Mouse (Mus musculus): ENCODE results near the gene Hrk. TPM values are rescaled to one million over a fixed set of nuclear protein-coding genes. Genes with fewer than 3 reads are reported as not detected.

Hrk gene
- polyA plus RNA-seq, 1 experiment from 2014 or later: not detected

GRCm38 (mm10) chr5:118128651-118129050 lies 35.8 kb upstream of the Hrk start:
- no peak for ATAC-seq (ENCODE audit: insufficient read depth)

DNA sequence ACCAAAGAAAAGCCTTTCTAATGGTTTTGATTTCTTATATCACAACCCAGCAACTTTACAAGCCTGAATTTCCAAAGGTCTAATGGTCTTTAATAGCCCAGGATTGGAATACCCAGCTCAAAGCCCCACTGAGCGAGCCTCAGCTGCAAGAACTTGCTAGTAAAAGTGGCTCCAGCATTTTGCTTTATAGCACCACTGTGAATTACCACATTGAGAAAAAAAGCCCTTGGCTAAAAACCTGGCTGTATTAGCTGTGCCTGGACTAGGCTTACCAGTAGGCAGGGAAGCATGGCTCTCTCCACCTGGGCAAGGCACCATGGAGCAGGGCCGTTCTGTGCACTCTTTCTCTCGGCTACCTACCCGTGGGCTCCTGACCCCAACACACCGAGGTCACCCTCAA lies 28.1 kb upstream of the Hrk start:
- Histone ChIP-seq H3K4me3 (ENCODE audit: low read depth, low read length) (no peak overlapping the region), H3K4me2 (no peak overlapping the region), H3K4me1 (ENCODE audit: insufficient read depth) (no peaks in the 10 kb centered on the region), H3K36me3 (ENCODE audit: insufficient read depth) (peaks cover 57% of the 10 kb centered on the region), H3K9ac (no peak overlapping the region), H3K27me3 (ENCODE audit: insufficient read depth, low read length) (no peaks in the 10 kb centered on the region), H3K27ac (ENCODE audit: low read depth) (no peak overlapping the region), H3K9me3 (ENCODE audit: low read depth, low read length) (no peaks in the 10 kb centered on the region)
- no peak for DNase-seq
- WGBS: 81% methylated on average over 5 of the region's 5 CpGs
- no peak for ATAC-seq (ENCODE audit: insufficient read depth)
- TF ChIP-seq CTCF (IDR thresholded peaks at IDR 0.05; ENCODE audit: low read depth): no peak

More at GRCm38 (mm10) chr5:118128651-118129050, 35.8 kb upstream of the Hrk start:
- TF ChIP-seq CTCF (IDR thresholded peaks at IDR 0.05; ENCODE audit: low read depth): no peak
- DNase-seq: no peak
- Histone ChIP-seq H3K4me1 (ENCODE audit: insufficient read depth) (no peaks in the 10 kb centered on the region), H3K9me3 (ENCODE audit: low read depth, low read length) (no peaks in the 10 kb centered on the region), H3K4me3 (ENCODE audit: low read depth, low read length) (no peak overlapping the region), H3K27ac (ENCODE audit: low read depth) (no peak overlapping the region), H3K27me3 (ENCODE audit: insufficient read depth, low read length) (no peaks in the 10 kb centered on the region), H3K9ac (no peak overlapping the region), H3K4me2 (no peak overlapping the region), H3K36me3 (ENCODE audit: insufficient read depth) (peaks cover 48% of the 10 kb centered on the region)
- WGBS: 70% methylated on average over 9 of the region's 9 CpGs

DNA sequence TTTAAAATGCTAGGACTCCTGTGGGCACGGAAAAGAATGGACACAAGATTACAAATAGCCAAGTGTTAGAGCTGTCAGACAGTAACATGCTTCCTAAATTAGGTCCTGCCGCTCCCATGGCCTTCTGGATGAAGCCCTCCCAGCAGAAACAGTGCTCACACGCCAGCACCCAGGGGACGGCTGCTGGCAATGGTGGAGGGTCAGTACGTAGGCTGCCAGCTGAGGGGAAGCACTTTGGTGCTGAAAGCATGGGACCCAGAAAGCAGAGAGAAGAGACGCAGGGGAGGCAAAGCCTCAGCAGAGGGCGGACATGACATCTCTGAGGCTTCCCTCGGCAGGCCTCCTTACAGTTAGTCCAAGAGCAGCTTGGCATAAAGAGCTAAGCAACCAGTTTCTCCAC lies 24.8 kb upstream of the Hrk start:
- no peak overlapping the region for H3K4me2 ChIP-seq
- H3K36me3 ChIP-seq (ENCODE audit: insufficient read depth): peaks cover 63% of the 10 kb centered on the region
- H3K27me3 ChIP-seq (ENCODE audit: insufficient read depth, low read length): no peaks in the 10 kb centered on the region
- H3K9ac ChIP-seq: no peak overlapping the region
- no peak overlapping the region for H3K4me3 ChIP-seq (ENCODE audit: low read depth, low read length)
- no peak for DNase-seq
- ATAC-seq (ENCODE audit: insufficient read depth): no peak
- H3K4me1 ChIP-seq (ENCODE audit: insufficient read depth): no peaks in the 10 kb centered on the region
- no peaks in the 10 kb centered on the region for H3K9me3 ChIP-seq (ENCODE audit: low read depth, low read length)
- 85% methylated on average over 8 of the region's 8 CpGs for WGBS
- no peak for TF ChIP-seq CTCF (IDR thresholded peaks at IDR 0.05; ENCODE audit: low read depth)
- no peak overlapping the region for H3K27ac ChIP-seq (ENCODE audit: low read depth)

- ATAC-seq (ENCODE audit: insufficient read depth) (no peak), DNase-seq (no peak)
- H3K27ac ChIP-seq (ENCODE audit: low read depth): no peak overlapping the region
- no peaks in the 10 kb centered on the region for H3K27me3 ChIP-seq (ENCODE audit: insufficient read depth, low read length)
- TF ChIP-seq CTCF (IDR thresholded peaks at IDR 0.05; ENCODE audit: low read depth): no peak
- no peaks in the 10 kb centered on the region for H3K4me1 ChIP-seq (ENCODE audit: insufficient read depth)
- no peak overlapping the region for H3K4me3 ChIP-seq (ENCODE audit: low read depth, low read length)
- H3K4me2 ChIP-seq: no peak overlapping the region
- no peak overlapping the region for H3K9ac ChIP-seq
- H3K9me3 ChIP-seq (ENCODE audit: low read depth, low read length): no peaks in the 10 kb centered on the region
- 85% methylated on average over 8 of the region's 8 CpGs for WGBS
- peaks cover 47% of the 10 kb centered on the region for H3K36me3 ChIP-seq (ENCODE audit: insufficient read depth)
Observed at GRCm38 (mm10) chr5:118142471-118142870, 22.0 kb upstream of the Hrk start.

- no peaks in the 10 kb centered on the region for H3K9me3 ChIP-seq (ENCODE audit: low read depth, low read length)
- 77% methylated on average over 12 of the region's 12 CpGs for WGBS
- no peak overlapping the region for H3K9ac ChIP-seq
- no peak overlapping the region for H3K27ac ChIP-seq (ENCODE audit: low read depth)
- no peaks in the 10 kb centered on the region for H3K4me1 ChIP-seq (ENCODE audit: insufficient read depth)
- ATAC-seq (ENCODE audit: insufficient read depth): no peak
- H3K4me2 ChIP-seq: no peak overlapping the region
- TF ChIP-seq CTCF (IDR thresholded peaks at IDR 0.05; ENCODE audit: low read depth): no peak
- H3K4me3 ChIP-seq (ENCODE audit: low read depth, low read length): no peak overlapping the region
- H3K27me3 ChIP-seq (ENCODE audit: insufficient read depth, low read length): no peaks in the 10 kb centered on the region
- H3K36me3 ChIP-seq (ENCODE audit: insufficient read depth): peaks cover 40% of the 10 kb centered on the region
- no peak for DNase-seq
Observed at GRCm38 (mm10) chr5:118143211-118144026, 21.0 kb upstream of the Hrk start.

GRCm38 (mm10) chr5:118144327-118144726 lies 20.1 kb upstream of the Hrk start:
- DNase-seq: no peak
- no peak for TF ChIP-seq CTCF (IDR thresholded peaks at IDR 0.05; ENCODE audit: low read depth)
- Histone ChIP-seq H3K27ac (ENCODE audit: low read depth) (no peak overlapping the region), H3K4me2 (no peak overlapping the region), H3K9me3 (ENCODE audit: low read depth, low read length) (no peaks in the 10 kb centered on the region), H3K36me3 (ENCODE audit: insufficient read depth) (peaks cover 33% of the 10 kb centered on the region), H3K9ac (no peak overlapping the region), H3K4me3 (ENCODE audit: low read depth, low read length) (no peak overlapping the region), H3K27me3 (ENCODE audit: insufficient read depth, low read length) (no peaks in the 10 kb centered on the region), H3K4me1 (ENCODE audit: insufficient read depth) (no peaks in the 10 kb centered on the region)
- no peak for ATAC-seq (ENCODE audit: insufficient read depth)
- WGBS: 87% methylated on average over 4 of the region's 4 CpGs

DNA sequence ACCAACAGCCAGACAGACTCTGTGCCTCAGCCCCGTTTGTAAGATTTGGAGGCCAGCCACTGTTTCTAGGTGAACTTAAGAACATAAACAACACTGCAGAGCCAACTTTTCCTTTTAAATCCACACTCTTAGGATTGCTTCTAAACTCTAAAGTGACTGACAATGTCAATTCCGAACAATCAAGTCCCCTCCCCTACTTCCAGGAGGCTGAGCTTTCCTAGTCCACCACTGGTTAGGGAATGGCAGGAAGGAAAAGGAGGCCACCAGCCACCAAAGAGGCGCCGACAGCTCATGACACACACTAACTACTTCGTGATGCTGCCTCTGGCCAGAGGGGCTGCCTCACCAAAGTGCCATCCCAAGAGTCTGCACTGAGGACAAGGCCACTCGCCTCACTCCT lies 19.7 kb upstream of the Hrk start:
- Histone ChIP-seq H3K9me3 (ENCODE audit: low read depth, low read length) (no peaks in the 10 kb centered on the region), H3K9ac (no peak overlapping the region), H3K4me1 (ENCODE audit: insufficient read depth) (no peaks in the 10 kb centered on the region), H3K36me3 (ENCODE audit: insufficient read depth) (peaks cover 30% of the 10 kb centered on the region), H3K4me2 (no peak overlapping the region), H3K27ac (ENCODE audit: low read depth) (no peak overlapping the region), H3K4me3 (ENCODE audit: low read depth, low read length) (no peak overlapping the region), H3K27me3 (ENCODE audit: insufficient read depth, low read length) (no peaks in the 10 kb centered on the region)
- DNase-seq: no peak
- 69% methylated on average over 6 of the region's 6 CpGs for WGBS
- ATAC-seq (ENCODE audit: insufficient read depth): no peak
- TF ChIP-seq CTCF (IDR thresholded peaks at IDR 0.05; ENCODE audit: low read depth): no peak
